Mouse (Mus musculus): ENCODE data around the gene Idh3a. TPM values are rescaled to one million over a fixed set of nuclear protein-coding genes. Genes with fewer than 3 reads are reported as not detected.

Idh3a gene
- total and polyA plus RNA-seq, 3 experiments = 21.7 to 79.5 (median 71.5) TPM

DNA sequence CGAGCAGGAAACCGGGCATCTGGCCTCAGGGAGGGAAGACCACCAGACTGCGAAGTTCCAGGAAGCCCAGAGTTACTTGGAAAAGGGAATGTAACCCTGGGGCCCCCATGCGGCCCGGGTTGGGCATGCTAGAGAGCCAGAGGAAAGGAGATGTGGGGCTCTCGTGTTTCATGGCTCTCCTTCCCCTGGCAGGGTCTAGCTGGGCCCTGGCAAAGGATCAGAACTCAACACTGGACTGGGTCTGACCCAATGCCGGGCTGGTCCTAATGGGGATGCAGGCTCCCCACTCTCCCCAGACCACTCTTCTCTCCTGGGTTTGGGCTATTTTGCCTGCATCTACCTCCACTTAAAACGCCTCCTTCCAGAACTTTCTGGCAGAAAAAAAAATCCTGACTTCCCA is 27.4 kb upstream of the Idh3a start:
- DNase-seq (ENCODE audit: low spot score) = no peak
- TF ChIP-seq CTCF (IDR thresholded peaks at IDR 0.05; ENCODE audit: low read depth, low read length) (no peak), POLR2AphosphoS5 (IDR thresholded peaks at IDR 0.05; ENCODE audit: insufficient replicate concordance, low read depth, low read length) (no peak), GATA2 (IDR thresholded peaks at IDR 0.05; ENCODE audit: borderline replicate concordance, low read depth, low read length) (no peak), TAL1 (conservative IDR thresholded peaks at IDR 0.05; ENCODE audit: low read depth, low read length) (no peak), GATA1 (IDR thresholded peaks at IDR 0.05; ENCODE audit: borderline replicate concordance, low read length) (no peak)
- ATAC-seq (ENCODE audit: extremely low read depth, insufficient number of reproducible peaks, low FRiP score, poor library complexity, severe bottlenecking) = no peak
- Histone ChIP-seq H3K4me3 (ENCODE audit: low read depth, low read length) (no peak overlapping the region), H3K36me3 (replicated peaks) (no peaks in the 10 kb centered on the region), H3K27me3 (ENCODE audit: insufficient read depth, low read length) (peaks cover 44% of the 10 kb centered on the region), H3K9me3 (replicated peaks) (no peaks in the 10 kb centered on the region), H3K4me1 (ENCODE audit: insufficient read depth, low read depth, low read length) (peaks cover 22% of the 10 kb centered on the region)

DNA sequence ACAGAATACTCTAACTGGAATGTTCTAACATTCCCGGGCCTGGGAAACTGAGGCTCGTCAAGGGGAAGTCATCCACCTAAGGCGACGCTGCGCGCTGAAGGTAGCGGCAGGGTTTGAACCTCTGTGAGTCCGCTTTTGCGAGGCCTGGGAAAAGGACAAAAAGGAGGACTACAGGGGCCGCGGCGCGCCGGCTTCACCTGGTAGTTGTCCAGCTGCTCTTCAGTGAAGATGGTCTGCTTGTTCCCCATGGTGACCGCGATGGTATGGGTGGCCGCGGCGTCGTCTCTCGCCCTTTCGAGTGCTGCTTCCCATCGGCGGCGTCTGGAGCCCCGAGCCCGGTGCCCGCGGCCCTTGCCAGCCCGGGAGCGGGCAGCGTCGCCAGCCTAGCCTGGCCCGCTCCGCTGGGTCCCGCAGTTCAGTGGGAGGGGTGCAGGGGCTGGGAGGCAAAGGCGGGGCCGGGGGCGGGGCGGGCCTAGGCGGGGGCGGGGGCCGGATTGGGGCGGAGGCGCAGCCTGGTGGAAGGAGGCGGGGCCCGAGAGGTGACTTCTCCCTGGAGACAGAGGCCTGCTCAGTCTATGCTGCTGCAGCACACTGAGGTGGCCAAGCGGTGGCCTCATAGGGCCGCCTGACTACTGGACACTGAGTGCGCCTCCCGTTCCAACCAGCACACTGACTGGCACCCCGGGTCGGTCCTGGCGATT is 26.2 kb upstream of the Idh3a start, which contains the start of gene Cib2:
Gene Cib2, minus strand, starts transcription at position 448 of the 701 bp plus-strand sequence.
- ATAC-seq (ENCODE audit: extremely low read depth, insufficient number of reproducible peaks, low FRiP score, poor library complexity, severe bottlenecking) (peak; percentile 89), DNase-seq (ENCODE audit: low spot score) (peak; percentile 81)
- peaks cover 41% of the 10 kb centered on the region for H3K27me3 ChIP-seq (ENCODE audit: insufficient read depth, low read length)
- H3K36me3 ChIP-seq (replicated peaks) = no peaks in the 10 kb centered on the region
- peaks cover 23% of the 10 kb centered on the region for H3K4me1 ChIP-seq (ENCODE audit: insufficient read depth, low read depth, low read length)
- H3K4me3 ChIP-seq (ENCODE audit: low read depth, low read length) = peak within 1 kb of the TSS; percentile 68; the same call in 1 of the 2 replicates
- no peaks in the 10 kb centered on the region for H3K9me3 ChIP-seq (replicated peaks)
- TF ChIP-seq GATA1 (IDR thresholded peaks at IDR 0.05; ENCODE audit: borderline replicate concordance, low read length) (no peak), CTCF (IDR thresholded peaks at IDR 0.05; ENCODE audit: low read depth, low read length) (no peak), TAL1 (conservative IDR thresholded peaks at IDR 0.05; ENCODE audit: low read depth, low read length) (no peak), POLR2AphosphoS5 (IDR thresholded peaks at IDR 0.05; ENCODE audit: insufficient replicate concordance, low read depth, low read length) (no peak), GATA2 (IDR thresholded peaks at IDR 0.05; ENCODE audit: borderline replicate concordance, low read depth, low read length) (no peak)

DNA sequence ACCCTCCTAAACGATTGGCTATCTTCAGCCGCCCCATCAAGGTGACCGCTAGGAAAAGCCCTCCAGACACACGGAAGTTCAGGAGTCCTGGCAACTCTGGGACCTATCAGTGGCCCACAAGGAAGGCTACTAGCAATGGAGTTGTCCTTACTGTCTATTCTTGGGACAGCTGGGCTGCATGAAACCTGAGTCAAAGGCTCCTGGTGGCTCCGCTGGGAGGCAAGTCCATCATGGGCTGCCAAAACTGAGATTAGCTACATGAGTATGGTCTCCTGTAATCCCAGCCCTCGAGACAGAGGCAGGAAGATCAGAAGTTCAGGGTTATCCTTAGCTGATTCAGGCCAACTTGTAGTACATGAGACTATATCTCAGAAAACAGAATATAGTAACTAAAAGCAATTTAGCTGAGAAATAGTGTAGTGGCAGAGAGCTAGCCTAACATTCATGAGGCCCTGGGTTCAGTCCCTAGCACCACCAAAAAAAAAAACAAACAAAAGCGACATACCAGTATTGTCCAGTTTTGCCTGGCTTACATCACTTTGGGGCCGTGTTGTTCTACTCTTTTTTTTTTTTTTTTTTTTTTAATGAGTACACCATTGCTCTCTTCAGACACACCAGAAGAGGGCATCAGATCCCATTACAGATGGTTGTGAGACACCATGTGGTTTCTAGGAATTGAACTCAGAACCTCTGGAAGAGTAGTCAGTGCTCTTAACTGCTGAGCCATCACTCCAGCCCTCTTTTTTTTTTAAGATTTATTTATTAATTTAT is 25.1 kb upstream of the Idh3a start:
- no peaks in the 10 kb centered on the region for H3K36me3 ChIP-seq (replicated peaks)
- peaks cover 19% of the 10 kb centered on the region for H3K4me1 ChIP-seq (ENCODE audit: insufficient read depth, low read depth, low read length)
- no peak overlapping the region for H3K4me3 ChIP-seq (ENCODE audit: low read depth, low read length)
- H3K27me3 ChIP-seq (ENCODE audit: insufficient read depth, low read length) = peaks cover 35% of the 10 kb centered on the region
- ATAC-seq (ENCODE audit: extremely low read depth, insufficient number of reproducible peaks, low FRiP score, poor library complexity, severe bottlenecking) = no peak
- H3K9me3 ChIP-seq (replicated peaks) = no peaks in the 10 kb centered on the region
- TF ChIP-seq GATA1 (IDR thresholded peaks at IDR 0.05; ENCODE audit: borderline replicate concordance, low read length) = no peak
- TF ChIP-seq TAL1 (conservative IDR thresholded peaks at IDR 0.05; ENCODE audit: low read depth, low read length) = no peak
- TF ChIP-seq POLR2AphosphoS5 (IDR thresholded peaks at IDR 0.05; ENCODE audit: insufficient replicate concordance, low read depth, low read length) = no peak
- no peak for TF ChIP-seq CTCF (IDR thresholded peaks at IDR 0.05; ENCODE audit: low read depth, low read length)
- no peak for TF ChIP-seq GATA2 (IDR thresholded peaks at IDR 0.05; ENCODE audit: borderline replicate concordance, low read depth, low read length)
- no peak for DNase-seq (ENCODE audit: low spot score)

DNA sequence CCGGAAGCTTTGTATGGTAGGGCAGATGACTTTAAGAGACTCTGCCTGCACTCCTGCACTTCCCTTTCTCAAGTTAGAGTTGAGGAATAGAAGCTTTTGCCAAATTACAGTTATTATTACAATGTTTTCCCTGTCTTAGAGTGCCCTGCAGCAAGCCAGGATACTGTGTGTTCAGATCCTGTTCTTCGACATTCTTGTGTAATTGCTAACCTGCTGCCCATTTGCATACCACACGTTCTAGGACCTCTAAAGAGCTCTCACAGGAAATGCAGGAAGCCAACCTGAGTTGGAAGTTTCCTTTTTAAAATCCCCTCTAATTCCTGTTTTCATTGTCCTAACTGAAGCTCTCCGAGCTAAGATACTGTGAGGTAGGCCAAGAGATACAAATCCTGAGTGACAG is 19.2 kb upstream of the Idh3a start:
- DNase-seq (ENCODE audit: low spot score) = no peak
- no peak overlapping the region for H3K4me3 ChIP-seq (ENCODE audit: low read depth, low read length)
- no peaks in the 10 kb centered on the region for H3K36me3 ChIP-seq (replicated peaks)
- H3K27me3 ChIP-seq (ENCODE audit: insufficient read depth, low read length) = peaks cover 7% of the 10 kb centered on the region; the same call in 1 of the 2 replicates
- no peak for ATAC-seq (ENCODE audit: extremely low read depth, insufficient number of reproducible peaks, low FRiP score, poor library complexity, severe bottlenecking)
- no peak for TF ChIP-seq GATA2 (IDR thresholded peaks at IDR 0.05; ENCODE audit: borderline replicate concordance, low read depth, low read length)
- no peaks in the 10 kb centered on the region for H3K9me3 ChIP-seq (replicated peaks)
- H3K4me1 ChIP-seq (ENCODE audit: insufficient read depth, low read depth, low read length) = peaks cover 25% of the 10 kb centered on the region

DNA sequence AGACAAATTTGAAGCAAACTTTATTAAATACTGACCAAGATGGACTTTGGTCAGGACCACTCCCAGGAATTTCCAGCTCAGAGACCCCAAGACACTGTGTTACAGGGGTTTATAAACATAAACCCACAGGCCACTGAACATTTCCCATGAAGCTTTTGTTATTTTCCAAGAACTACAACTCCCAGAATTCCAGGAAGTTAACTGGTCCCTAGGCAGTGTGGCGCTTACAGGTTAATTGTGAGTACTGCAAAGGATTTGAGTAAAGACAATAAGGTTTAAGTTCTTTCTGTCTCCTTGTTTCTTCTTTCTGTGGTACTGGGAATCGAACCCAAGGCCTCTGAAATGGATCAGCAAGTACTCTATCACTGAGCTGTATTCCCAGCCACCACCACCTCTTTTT is 17.4 kb upstream of the Idh3a start:
- Histone ChIP-seq H3K36me3 (replicated peaks) (no peaks in the 10 kb centered on the region), H3K4me3 (ENCODE audit: low read depth, low read length) (no peak overlapping the region), H3K27me3 (ENCODE audit: insufficient read depth, low read length) (peaks cover 6% of the 10 kb centered on the region; the same call in 1 of the 2 replicates), H3K4me1 (ENCODE audit: insufficient read depth, low read depth, low read length) (peaks cover 21% of the 10 kb centered on the region), H3K9me3 (replicated peaks) (no peaks in the 10 kb centered on the region)
- no peak for DNase-seq (ENCODE audit: low spot score)
- TF ChIP-seq GATA1 (IDR thresholded peaks at IDR 0.05; ENCODE audit: borderline replicate concordance, low read length) (no peak), TAL1 (conservative IDR thresholded peaks at IDR 0.05; ENCODE audit: low read depth, low read length) (no peak), GATA2 (IDR thresholded peaks at IDR 0.05; ENCODE audit: borderline replicate concordance, low read depth, low read length) (no peak), POLR2AphosphoS5 (IDR thresholded peaks at IDR 0.05; ENCODE audit: insufficient replicate concordance, low read depth, low read length) (no peak), CTCF (IDR thresholded peaks at IDR 0.05; ENCODE audit: low read depth, low read length) (no peak)
- ATAC-seq (ENCODE audit: extremely low read depth, insufficient number of reproducible peaks, low FRiP score, poor library complexity, severe bottlenecking) = no peak

DNA sequence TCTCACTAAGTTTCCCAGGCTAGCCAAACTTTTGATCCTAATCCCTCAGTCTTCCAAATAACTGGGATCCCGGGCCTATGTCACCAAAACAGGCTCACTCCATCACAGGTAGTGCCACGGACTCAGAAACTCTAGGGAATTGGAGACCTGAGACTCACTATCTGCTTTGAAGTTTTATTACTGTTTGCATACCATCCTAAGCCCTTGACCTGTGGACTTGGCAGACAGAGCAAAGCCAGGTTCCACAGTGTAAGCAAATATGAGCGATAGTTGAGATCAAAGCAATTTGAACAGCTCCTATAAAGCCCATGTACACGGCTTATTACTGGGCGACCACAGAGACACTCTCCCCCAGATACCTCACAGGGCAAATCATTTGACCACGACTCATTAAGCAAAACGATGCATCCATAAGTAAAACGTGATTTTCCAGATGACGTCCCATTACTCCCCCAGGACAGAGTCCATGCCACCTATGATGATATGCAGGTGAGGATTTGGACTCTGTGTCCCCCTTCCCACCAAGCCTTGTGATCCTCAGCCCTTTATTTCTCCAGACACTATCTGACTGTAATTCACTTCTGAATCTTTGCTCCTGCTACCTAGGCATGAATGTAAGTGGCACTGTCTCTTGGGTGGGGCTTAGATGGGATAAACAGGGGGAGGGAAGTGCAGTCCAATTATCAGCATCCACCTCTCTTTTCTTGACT is 14.8 kb upstream of the Idh3a start:
- ATAC-seq (ENCODE audit: extremely low read depth, insufficient number of reproducible peaks, low FRiP score, poor library complexity, severe bottlenecking) = no peak
- no peaks in the 10 kb centered on the region for H3K36me3 ChIP-seq (replicated peaks)
- TF ChIP-seq TAL1 (conservative IDR thresholded peaks at IDR 0.05; ENCODE audit: low read depth, low read length) (no peak), CTCF (IDR thresholded peaks at IDR 0.05; ENCODE audit: low read depth, low read length) (no peak), GATA1 (IDR thresholded peaks at IDR 0.05; ENCODE audit: borderline replicate concordance, low read length) (no peak), POLR2AphosphoS5 (IDR thresholded peaks at IDR 0.05; ENCODE audit: insufficient replicate concordance, low read depth, low read length) (no peak), GATA2 (IDR thresholded peaks at IDR 0.05; ENCODE audit: borderline replicate concordance, low read depth, low read length) (no peak)
- no peaks in the 10 kb centered on the region for H3K9me3 ChIP-seq (replicated peaks)
- H3K4me3 ChIP-seq (ENCODE audit: low read depth, low read length) = no peak overlapping the region
- DNase-seq (ENCODE audit: low spot score) = no peak
- H3K27me3 ChIP-seq (ENCODE audit: insufficient read depth, low read length) = peaks cover 9% of the 10 kb centered on the region
- peaks cover 18% of the 10 kb centered on the region for H3K4me1 ChIP-seq (ENCODE audit: insufficient read depth, low read depth, low read length)
